Mouse (Mus musculus) neutrophil, adult 59 days (primary cell): Measurements from ENCODE around the gene Elf2. TPM values are rescaled to one million over a fixed set of nuclear protein-coding genes. Genes with fewer than 3 reads are reported as not detected.

ENCODE experiments used
- total RNA-seq, 2 experiments: library from RNA; stranded (reverse); gene quantifications; 1 replicate in 1 of 2; 2 replicates in 1 of 2; pipeline ENCODE4 v1.2.4; 2023

The Elf2 gene
- total RNA-seq, result 10 to 100 TPM; 80.6 to 83.8 TPM

GRCm38 (mm10) chr3:51340552-51341267 lies at the start of gene Elf2:
Gene Elf2 (minus strand): TSS chr3:51340663.

GRCm38 (mm10) chr3:51224363-51225225 lies 115.9 kb downstream of the Elf2 start, which contains the start of gene Noct:
Gene Noct (plus strand): TSS chr3:51224447.

Other genes with a start within 250 kb of the Elf2 start
- gene Noct, start 116.2 kb downstream of the Elf2 start, total RNA-seq, result 10 to 100 TPM; 13.9 to 17.1 TPM
- not detected for gene Mgarp, start 56.1 kb upstream of the Elf2 start, total RNA-seq
- gene Ndufc1, start 68.3 kb upstream of the Elf2 start, total RNA-seq, result 10 to 100 TPM; 56.3 to 67.2 TPM
- 10 to 100 TPM; 31.2 to 41.8 TPM for gene Naa15, start 74.5 kb upstream of the Elf2 start, total RNA-seq
- 10 to 100 TPM; 23.6 to 28.1 TPM for gene Rab33b, start 143.3 kb upstream of the Elf2 start, total RNA-seq
- gene Setd7, start 220.2 kb upstream of the Elf2 start, total RNA-seq, result 10 to 100 TPM; 42.7 to 48.2 TPM